Mouse (Mus musculus): ENCODE measurements at regions not wholly inside any gene's neighbourhood (a gene's known extent, or its start where the extent isn't known, plus 50 kb on each side); places are given as distances from the start of the nearest gene placed in this dataset.
"Not testable (repeated sequence)": the region's sequence is repeated elsewhere in the genome, so short reads cannot be mapped to it uniquely, and the experiment has no call there.

- H3K4me3 ChIP-seq (ENCODE audit: low read depth, low read length); H3K9me3 ChIP-seq (replicated peaks; ENCODE audit: control insufficient read depth, low read length); H3K27ac ChIP-seq (ENCODE audit: low read length); H3K4me2 ChIP-seq (ENCODE audit: low read depth, low read length); H3K9ac ChIP-seq (ENCODE audit: low read depth, low read length); H3K36me3 ChIP-seq (ENCODE audit: control insufficient read depth, insufficient read depth): not testable (repeated sequence)
- WGBS (ENCODE audit: insufficient replicate concordance) = 70% methylated on average over 2 of the region's 2 CpGs
- Histone ChIP-seq H3K27me3 (ENCODE audit: control insufficient read depth, insufficient read depth, low read depth, low read length) (peaks cover 28% of the 10 kb centered on the region), H3K4me1 (ENCODE audit: control insufficient read depth, low read depth, low read length) (peaks cover 21% of the 10 kb centered on the region)
- peak; percentile 64 for ATAC-seq (ENCODE audit: low read depth)
Measured at GRCm38 (mm10) chr16:31550539-31550938, 112.7 kb upstream of the Dlg1 start.

GRCm38 (mm10) chr16:31551416-31552151, 111.7 kb upstream of the Dlg1 start:
- Histone ChIP-seq H3K4me2 (ENCODE audit: low read depth, low read length) (no peak overlapping the region), H3K27me3 (ENCODE audit: control insufficient read depth, insufficient read depth, low read depth, low read length) (peaks cover 18% of the 10 kb centered on the region), H3K27ac (ENCODE audit: low read length) (no peak overlapping the region), H3K4me1 (ENCODE audit: control insufficient read depth, low read depth, low read length) (peaks cover 21% of the 10 kb centered on the region), H3K9me3 (replicated peaks; ENCODE audit: control insufficient read depth, low read length) (no peaks in the 10 kb centered on the region), H3K4me3 (ENCODE audit: low read depth, low read length) (no peak overlapping the region), H3K9ac (ENCODE audit: low read depth, low read length) (no peak overlapping the region), H3K36me3 (ENCODE audit: control insufficient read depth, insufficient read depth) (no peaks in the 10 kb centered on the region)
- 61% methylated on average over 11 of the region's 11 CpGs for WGBS (ENCODE audit: insufficient replicate concordance)
- no peak for ATAC-seq (ENCODE audit: low read depth)

- Histone ChIP-seq H3K27me3 (ENCODE audit: control insufficient read depth, insufficient read depth, low read depth, low read length) (peaks cover 3% of the 10 kb centered on the region; the same call in 1 of the 2 replicates), H3K9ac (ENCODE audit: low read depth, low read length) (no peak overlapping the region), H3K4me1 (ENCODE audit: control insufficient read depth, low read depth, low read length) (peaks cover 21% of the 10 kb centered on the region), H3K9me3 (replicated peaks; ENCODE audit: control insufficient read depth, low read length) (no peaks in the 10 kb centered on the region), H3K27ac (ENCODE audit: low read length) (no peak overlapping the region), H3K4me3 (ENCODE audit: low read depth, low read length) (no peak overlapping the region), H3K36me3 (ENCODE audit: control insufficient read depth, insufficient read depth) (no peaks in the 10 kb centered on the region), H3K4me2 (ENCODE audit: low read depth, low read length) (no peak overlapping the region)
- 54% methylated on average over 8 of the region's 8 CpGs for WGBS (ENCODE audit: insufficient replicate concordance)
- peak; percentile 77 for ATAC-seq (ENCODE audit: low read depth)
Measured at GRCm38 (mm10) chr16:31553361-31554146, 109.7 kb upstream of the Dlg1 start.

GRCm38 (mm10) chr16:31560426-31560825, 102.8 kb upstream of the Dlg1 start:
- no peak for ATAC-seq (ENCODE audit: low read depth)
- H3K4me1 ChIP-seq (ENCODE audit: control insufficient read depth, low read depth, low read length) = no peaks in the 10 kb centered on the region
- H3K27me3 ChIP-seq (ENCODE audit: control insufficient read depth, insufficient read depth, low read depth, low read length) = no peaks in the 10 kb centered on the region
- H3K36me3 ChIP-seq (ENCODE audit: control insufficient read depth, insufficient read depth) = no peaks in the 10 kb centered on the region
- no peak overlapping the region for H3K9ac ChIP-seq (ENCODE audit: low read depth, low read length)
- H3K9me3 ChIP-seq (replicated peaks; ENCODE audit: control insufficient read depth, low read length) = no peaks in the 10 kb centered on the region
- H3K4me3 ChIP-seq (ENCODE audit: low read depth, low read length) = no peak overlapping the region
- H3K4me2 ChIP-seq (ENCODE audit: low read depth, low read length) = no peak overlapping the region
- H3K27ac ChIP-seq (ENCODE audit: low read length) = no peak overlapping the region

GRCm38 (mm10) chr16:31564926-31565325, 98.3 kb upstream of the Dlg1 start:
- Histone ChIP-seq H3K27me3 (ENCODE audit: control insufficient read depth, insufficient read depth, low read depth, low read length) (no peaks in the 10 kb centered on the region), H3K4me1 (ENCODE audit: control insufficient read depth, low read depth, low read length) (no peaks in the 10 kb centered on the region), H3K9ac (ENCODE audit: low read depth, low read length) (no peak overlapping the region), H3K27ac (ENCODE audit: low read length) (no peak overlapping the region), H3K36me3 (ENCODE audit: control insufficient read depth, insufficient read depth) (no peaks in the 10 kb centered on the region), H3K4me3 (ENCODE audit: low read depth, low read length) (no peak overlapping the region), H3K4me2 (ENCODE audit: low read depth, low read length) (no peak overlapping the region), H3K9me3 (replicated peaks; ENCODE audit: control insufficient read depth, low read length) (no peaks in the 10 kb centered on the region)
- WGBS (ENCODE audit: insufficient replicate concordance) = 72% methylated on average over 5 of the region's 5 CpGs
- no peak for ATAC-seq (ENCODE audit: low read depth)

GRCm38 (mm10) chr16:31568316-31568715, 94.9 kb upstream of the Dlg1 start:
- Histone ChIP-seq H3K4me2 (ENCODE audit: low read depth, low read length) (no peak overlapping the region), H3K27ac (ENCODE audit: low read length) (no peak overlapping the region), H3K36me3 (ENCODE audit: control insufficient read depth, insufficient read depth) (no peaks in the 10 kb centered on the region), H3K9me3 (replicated peaks; ENCODE audit: control insufficient read depth, low read length) (no peaks in the 10 kb centered on the region), H3K4me3 (ENCODE audit: low read depth, low read length) (no peak overlapping the region), H3K27me3 (ENCODE audit: control insufficient read depth, insufficient read depth, low read depth, low read length) (no peaks in the 10 kb centered on the region), H3K9ac (ENCODE audit: low read depth, low read length) (no peak overlapping the region), H3K4me1 (ENCODE audit: control insufficient read depth, low read depth, low read length) (no peaks in the 10 kb centered on the region)
- ATAC-seq (ENCODE audit: low read depth) = no peak
- WGBS (ENCODE audit: insufficient replicate concordance) = 70% methylated on average over 6 of the region's 6 CpGs

GRCm38 (mm10) chr16:31569871-31570270, 93.4 kb upstream of the Dlg1 start:
- Histone ChIP-seq H3K36me3 (ENCODE audit: control insufficient read depth, insufficient read depth) (no peaks in the 10 kb centered on the region), H3K27me3 (ENCODE audit: control insufficient read depth, insufficient read depth, low read depth, low read length) (no peaks in the 10 kb centered on the region), H3K4me2 (ENCODE audit: low read depth, low read length) (no peak overlapping the region), H3K9ac (ENCODE audit: low read depth, low read length) (no peak overlapping the region), H3K4me1 (ENCODE audit: control insufficient read depth, low read depth, low read length) (no peaks in the 10 kb centered on the region), H3K4me3 (ENCODE audit: low read depth, low read length) (no peak overlapping the region), H3K9me3 (replicated peaks; ENCODE audit: control insufficient read depth, low read length) (no peaks in the 10 kb centered on the region), H3K27ac (ENCODE audit: low read length) (no peak overlapping the region)
- ATAC-seq (ENCODE audit: low read depth) = no peak
- WGBS (ENCODE audit: insufficient replicate concordance) = 75% methylated on average over 6 of the region's 6 CpGs

GRCm38 (mm10) chr16:31570311-31571139, 92.7 kb upstream of the Dlg1 start:
- ATAC-seq (ENCODE audit: low read depth) = no peak
- H3K9ac ChIP-seq (ENCODE audit: low read depth, low read length) = no peak overlapping the region
- no peaks in the 10 kb centered on the region for H3K36me3 ChIP-seq (ENCODE audit: control insufficient read depth, insufficient read depth)
- no peak overlapping the region for H3K4me3 ChIP-seq (ENCODE audit: low read depth, low read length)
- no peak overlapping the region for H3K4me2 ChIP-seq (ENCODE audit: low read depth, low read length)
- no peaks in the 10 kb centered on the region for H3K27me3 ChIP-seq (ENCODE audit: control insufficient read depth, insufficient read depth, low read depth, low read length)
- no peak overlapping the region for H3K27ac ChIP-seq (ENCODE audit: low read length)
- H3K9me3 ChIP-seq (replicated peaks; ENCODE audit: control insufficient read depth, low read length) = no peaks in the 10 kb centered on the region
- 72% methylated on average over 20 of the region's 20 CpGs for WGBS (ENCODE audit: insufficient replicate concordance)
- H3K4me1 ChIP-seq (ENCODE audit: control insufficient read depth, low read depth, low read length) = no peaks in the 10 kb centered on the region

All from liver, embryonic 16.5 days (tissue).